Mouse (Mus musculus): ENCODE data around the gene Cdh23. TPM values are rescaled to one million over a fixed set of nuclear protein-coding genes. Genes with fewer than 3 reads are reported as not detected.
"Not testable (repeated sequence)": the region's sequence is repeated elsewhere in the genome, so short reads cannot be mapped to it uniquely, and the experiment has no call there.

The Cdh23 gene
- total RNA-seq (2022), result 1 to 10 TPM; 1.4 to 3.1 (median 2.1) TPM

DNA sequence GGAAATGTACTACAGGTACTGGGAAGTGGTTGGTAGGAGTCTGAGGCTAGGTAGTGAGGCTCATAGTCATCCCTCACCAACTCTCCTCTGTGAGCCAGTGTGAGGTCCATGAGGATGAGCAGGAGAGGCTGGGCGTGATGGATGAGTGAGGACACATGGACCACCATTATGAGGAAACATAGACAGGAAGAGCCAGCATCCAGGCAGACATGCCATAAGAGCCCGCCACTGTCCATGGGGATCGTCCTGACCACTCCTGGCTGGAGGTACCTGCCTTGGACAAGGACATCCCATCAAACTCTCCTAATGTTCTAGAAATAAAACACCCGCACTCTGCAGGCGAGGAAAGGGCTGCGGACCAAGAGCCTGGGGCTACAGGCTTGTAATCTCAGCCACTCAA, at the start of gene Cdh23:
Gene Cdh23, minus strand, starts transcription at position 101 of the 400 bp plus-strand sequence.
- no peak for DNase-seq

DNA sequence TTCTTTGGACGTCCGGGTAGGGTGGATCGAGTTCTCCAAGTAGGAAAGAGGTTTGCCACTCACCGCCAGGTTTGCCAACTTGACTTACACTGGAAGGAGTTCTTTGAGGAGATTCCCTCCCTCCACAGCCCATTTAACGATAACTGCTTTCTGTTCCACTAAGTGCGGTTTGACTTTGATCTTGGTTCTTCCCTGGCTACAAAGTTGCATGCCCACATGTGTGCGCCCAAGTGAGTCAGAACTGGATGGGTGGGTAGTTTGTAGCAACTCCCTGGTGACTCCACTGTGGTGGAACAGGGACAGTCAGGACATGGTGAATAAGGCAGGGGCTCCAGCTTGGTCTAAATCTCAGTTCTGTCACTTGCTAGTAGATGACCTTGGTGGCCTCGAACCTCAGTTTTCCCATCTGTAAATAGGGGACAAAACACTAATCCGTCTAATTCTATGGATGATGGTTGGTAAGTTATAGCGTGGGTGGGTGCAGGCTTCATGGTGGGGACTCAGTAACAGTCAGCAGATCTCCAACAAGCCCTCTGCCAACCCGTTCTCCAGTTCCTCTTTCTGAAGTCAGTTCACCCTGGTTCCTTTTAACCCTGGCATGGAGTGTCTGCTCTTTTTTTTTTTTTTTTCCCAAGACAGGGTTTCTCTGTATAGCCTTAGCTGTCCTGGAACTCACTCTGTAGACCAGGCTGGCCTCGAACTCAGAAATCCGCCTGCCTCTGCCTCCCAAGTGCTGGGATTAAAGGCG, 48.4 kb upstream of the Cdh23 start:
- no peak for DNase-seq

GRCm38 (mm10) chr10:60743681-60744080, 47.4 kb upstream of the Cdh23 start:
- no peak for DNase-seq

- DNase-seq, result peak; percentile 63
These were observed 46.7 kb upstream of the Cdh23 start for GRCm38 (mm10) chr10:60742942-60743341.

- DNase-seq, result not testable (repeated sequence)
These were observed 46.0 kb upstream of the Cdh23 start for GRCm38 (mm10) chr10:60742296-60742695.

- DNase-seq, result no peak
These were observed 45.1 kb upstream of the Cdh23 start for GRCm38 (mm10) chr10:60741435-60741834.

- no peak for DNase-seq
These were observed 43.5 kb upstream of the Cdh23 start for GRCm38 (mm10) chr10:60739619-60740363.

- DNase-seq, result no peak
These were observed 41.8 kb upstream of the Cdh23 start for GRCm38 (mm10) chr10:60737886-60738640.

DNA sequence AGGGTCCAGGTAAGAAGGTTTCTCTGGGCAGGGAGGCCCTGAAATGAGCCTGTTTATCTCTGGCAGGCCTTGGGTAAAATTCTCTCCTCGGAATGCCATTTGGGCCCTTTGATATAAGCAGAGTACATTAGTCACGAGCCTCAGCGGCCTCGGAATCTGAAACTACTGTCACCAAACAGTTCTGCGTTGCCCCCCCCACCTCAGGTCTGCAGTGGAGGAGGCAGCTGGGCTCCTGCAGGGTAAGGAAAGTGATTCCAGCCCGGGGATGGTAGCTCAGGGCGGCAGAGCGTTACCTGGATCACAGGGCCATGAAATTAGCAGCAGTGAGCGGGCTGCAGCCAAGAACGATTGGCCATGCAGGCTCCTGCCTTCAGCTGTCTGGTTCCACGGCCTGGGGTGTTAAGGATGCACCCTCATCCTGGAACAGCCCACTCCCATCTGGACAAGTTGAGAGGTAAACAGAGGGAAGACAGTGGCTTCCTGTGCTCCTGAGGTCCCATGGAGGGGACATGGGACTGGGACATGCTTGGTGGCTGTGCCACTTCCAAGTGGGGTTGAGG, 41.0 kb upstream of the Cdh23 start:
- peak; percentile 65 for DNase-seq

- no peak for DNase-seq
These were observed 39.4 kb upstream of the Cdh23 start for GRCm38 (mm10) chr10:60735737-60736136.

DNA sequence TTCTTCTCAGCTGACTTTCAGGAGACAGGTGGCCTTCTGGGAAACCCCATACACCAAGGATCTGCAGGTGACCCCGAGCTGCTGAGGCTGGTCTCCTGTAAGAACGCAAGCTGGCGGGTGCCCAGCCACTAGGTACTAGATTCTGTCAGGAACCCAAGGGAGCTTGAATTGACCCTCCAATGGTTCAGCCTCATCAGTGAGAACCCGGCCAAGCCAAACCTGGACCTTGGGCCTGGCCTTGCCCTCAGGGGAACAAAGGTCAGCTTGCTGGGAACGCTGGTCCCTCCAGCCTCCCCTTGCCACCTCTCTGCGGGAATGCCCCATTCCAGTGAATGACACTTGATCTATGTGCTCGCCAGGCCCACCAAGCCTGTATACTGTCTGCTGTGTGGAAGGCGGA, 37.2 kb upstream of the Cdh23 start:
- no peak for DNase-seq

GRCm38 (mm10) chr10:60732397-60732861, 36.1 kb upstream of the Cdh23 start:
- peak; percentile 68 for DNase-seq

- DNase-seq, result no peak
These were observed 35.5 kb upstream of the Cdh23 start for GRCm38 (mm10) chr10:60731742-60732141.

DNA sequence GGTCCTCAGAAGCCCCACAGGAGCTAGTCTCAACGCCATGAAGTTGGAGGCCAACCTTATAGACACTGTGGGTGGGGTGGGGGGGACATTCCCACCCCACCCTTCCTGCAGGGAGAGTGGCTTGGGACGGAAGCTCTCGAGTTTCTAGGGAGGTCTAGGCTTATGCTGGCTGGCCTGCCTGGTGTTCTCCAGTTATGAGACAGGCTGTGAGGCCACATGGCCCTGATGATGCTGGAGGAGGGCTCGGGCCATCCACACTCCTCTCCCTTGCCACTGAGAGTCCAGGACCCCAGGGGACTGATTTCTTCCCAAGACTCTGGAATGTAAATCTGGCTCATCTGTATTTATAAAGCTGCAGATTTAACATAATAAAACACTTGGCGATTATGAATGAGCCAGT, 31.0 kb upstream of the Cdh23 start:
- no peak for DNase-seq

DNA sequence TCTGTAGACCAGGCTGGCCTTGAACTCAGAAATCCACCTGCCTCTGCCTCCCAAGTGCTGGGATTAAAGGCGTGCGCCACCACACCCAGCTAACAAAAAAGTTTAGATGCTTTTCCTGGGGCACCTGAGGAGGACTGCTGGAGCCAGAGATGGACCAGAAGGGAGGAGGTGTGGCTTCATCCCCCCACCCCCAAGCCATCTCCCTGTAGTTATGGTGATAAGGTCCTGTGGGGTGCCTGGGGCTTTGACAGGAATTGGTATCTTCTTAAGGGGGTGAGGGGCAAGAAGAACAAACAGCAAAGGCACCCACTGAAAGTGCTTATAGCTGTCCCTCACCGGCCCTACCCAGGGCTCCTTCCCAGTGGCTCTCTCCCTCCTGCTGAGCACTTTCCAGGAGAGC, 30.6 kb upstream of the Cdh23 start:
- no peak for DNase-seq

- DNase-seq, result no peak
These were observed 28.2 kb upstream of the Cdh23 start for GRCm38 (mm10) chr10:60724496-60724895.

DNA sequence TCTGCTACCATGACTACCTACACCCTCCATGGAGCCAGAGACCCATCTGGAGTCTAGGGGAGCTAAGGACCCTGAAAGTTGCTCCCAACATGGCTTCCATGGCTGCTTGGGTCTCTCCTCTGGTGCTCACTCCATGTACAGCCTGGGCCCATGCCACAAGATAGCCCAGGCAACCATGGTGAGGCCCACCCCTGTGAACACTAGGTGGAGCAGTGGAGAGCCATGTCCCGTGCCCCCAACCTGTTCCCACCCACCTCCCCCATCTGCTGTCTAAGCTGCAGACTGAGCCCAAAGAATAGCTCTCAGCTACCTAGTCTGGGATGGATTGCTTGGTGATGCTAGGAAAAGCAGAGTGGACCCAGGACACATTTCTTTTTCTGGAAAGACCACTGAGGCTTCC, 27.1 kb upstream of the Cdh23 start:
- no peak for DNase-seq

GRCm38 (mm10) chr10:60721640-60722039, 25.4 kb upstream of the Cdh23 start:
- DNase-seq, result no peak

DNA sequence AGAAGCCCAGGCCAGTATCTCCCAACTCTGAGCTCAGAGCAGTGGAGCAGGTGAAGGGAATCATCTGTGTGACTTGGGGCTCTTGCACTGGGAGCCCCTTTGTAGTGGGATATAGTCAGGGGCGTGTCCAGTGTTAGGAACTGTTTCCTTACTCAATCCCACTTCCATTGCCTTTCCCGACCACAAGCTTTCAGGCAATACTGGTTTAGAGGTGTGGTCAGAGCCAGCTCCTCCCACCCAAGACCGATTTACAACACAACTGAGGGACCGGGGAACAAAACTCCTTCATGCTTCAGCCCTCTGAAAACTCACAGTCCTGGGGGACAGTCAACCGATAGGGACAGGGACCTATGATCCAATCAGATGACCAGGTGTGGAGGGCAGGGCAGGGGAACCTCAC, 24.2 kb upstream of the Cdh23 start:
- DNase-seq, result no peak

DNA sequence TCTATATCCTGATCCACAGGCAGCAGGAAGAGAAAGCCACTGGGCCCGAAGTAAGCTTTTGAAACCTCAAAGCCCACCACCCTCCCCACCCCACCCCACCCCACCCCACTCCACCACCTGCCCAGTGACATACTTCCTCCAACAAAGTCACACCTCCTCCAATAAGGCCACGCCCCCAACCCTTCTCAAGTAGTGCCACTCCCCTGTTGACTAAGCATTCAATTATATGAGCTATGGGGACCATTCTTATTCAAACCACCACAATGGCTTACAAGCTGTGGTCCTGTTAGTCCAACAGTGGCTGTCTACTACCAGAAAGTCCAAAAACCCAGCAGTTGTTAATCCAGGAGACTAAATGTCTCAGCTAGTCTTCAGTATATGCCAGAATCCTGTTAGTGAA, 22.2 kb upstream of the Cdh23 start:
- DNase-seq, result no peak

DNA sequence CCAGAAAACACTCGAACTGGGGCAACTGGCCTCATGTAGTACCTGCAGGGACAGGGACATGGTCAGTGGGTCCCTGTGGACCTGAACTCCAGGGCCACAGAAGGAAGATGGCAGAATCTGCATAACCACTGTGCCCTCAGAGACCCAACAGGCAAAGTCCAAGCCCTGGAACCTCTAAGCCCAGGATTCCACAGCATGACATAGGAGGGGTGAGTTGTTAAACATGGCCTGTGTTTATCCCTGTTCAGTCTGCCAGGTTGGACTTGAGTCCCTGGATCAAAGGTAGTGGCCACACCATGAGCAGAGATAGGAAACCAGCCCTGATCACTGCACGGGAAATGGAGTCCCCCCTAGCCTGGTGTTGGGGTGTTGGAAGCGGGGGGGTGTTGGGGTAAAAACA, 20.2 kb upstream of the Cdh23 start:
- no peak for DNase-seq

GRCm38 (mm10) chr10:60712299-60712698, 16.0 kb upstream of the Cdh23 start:
- not testable (repeated sequence) for DNase-seq

DNA sequence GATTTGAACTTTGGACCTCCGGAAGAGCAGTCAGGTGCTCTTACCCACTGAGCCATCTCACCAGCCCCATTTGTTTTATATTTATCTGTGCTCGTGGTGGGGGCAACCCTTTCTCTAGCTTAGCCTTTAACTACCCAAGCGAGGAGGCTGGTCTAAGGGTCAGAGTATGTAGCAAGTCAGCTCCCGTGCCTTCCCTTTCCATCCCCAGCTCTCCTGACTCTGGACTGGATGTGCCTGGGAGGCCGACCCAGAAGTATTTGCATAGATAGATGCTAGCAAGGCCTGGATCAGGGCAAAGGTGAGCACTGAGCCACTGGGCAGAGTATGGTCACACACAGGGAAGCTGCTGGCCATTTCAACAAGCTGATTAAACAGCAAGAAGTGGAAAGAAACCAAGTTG, 12.5 kb upstream of the Cdh23 start:
- no peak for DNase-seq

Measured in adrenal gland, adult 8-10 months (tissue).